Mouse (Mus musculus) intestine, postnatal 0 days (tissue): ENCODE results near the gene Trpc4ap. TPM values are rescaled to one million over a fixed set of nuclear protein-coding genes. Genes with fewer than 3 reads are reported as not detected.
A peak's percentile ranks its signal among the peaks of the same experiment; 100 is the strongest.

ENCODE experiments used
- ATAC-seq: fragments of 200-750 bp; cut with Nextera tagmentation; 2 replicates; pipeline ENCODE4 v1.8.0; 2017; ENCODE audit warnings: mild to moderate bottlenecking, moderate TSS enrichment, moderate library complexity
- H3K27ac ChIP-seq: fragments of 300-500 bp; sonication (generic); 2 replicates; pipeline ENCODE4 v1.5.1; 2014; ENCODE audit warnings: mild to moderate bottlenecking, low read depth, low read length, moderate library complexity
- H3K27me3 ChIP-seq: fragments of 300-500 bp; sonication (generic); replicated peaks from 2 replicates; pipeline ENCODE4 v1.6.1; 2014; ENCODE audit warnings: low read length, mixed read lengths; ENCODE audit not compliant: control insufficient read depth, insufficient read depth
- H3K36me3 ChIP-seq: fragments of 300-500 bp; sonication (generic); 2 replicates; pipeline ENCODE4 v1.6.1; 2014; ENCODE audit warnings: mild to moderate bottlenecking, moderate library complexity; ENCODE audit not compliant: control insufficient read depth, insufficient read depth
- H3K4me1 ChIP-seq: fragments of 300-500 bp; sonication (generic); replicated peaks from 2 replicates; pipeline ENCODE4 v1.6.1; 2014; ENCODE audit warnings: antibody characterized with exemption, low read length, mixed read lengths; ENCODE audit not compliant: control insufficient read depth, insufficient read depth
- H3K4me2 ChIP-seq: fragments of 300-500 bp; sonication (generic); replicated peaks from 2 replicates; pipeline ENCODE4 v1.6.1; 2014; ENCODE audit warnings: low read depth, mild to moderate bottlenecking, moderate library complexity
- H3K4me3 ChIP-seq: fragments of 300-500 bp; sonication (generic); 2 replicates; pipeline ENCODE4 v1.5.1; 2014; ENCODE audit warnings: low read depth, low read length
- H3K9ac ChIP-seq: fragments of 300-500 bp; sonication (generic); 2 replicates; pipeline ENCODE4 v1.6.1; 2014; ENCODE audit warnings: mild to moderate bottlenecking, low read depth, low read length
- H3K9me3 ChIP-seq: fragments of 300-500 bp; sonication (generic); 2 replicates; pipeline ENCODE4 v1.6.1; 2016; ENCODE audit warnings: mixed run types; ENCODE audit not compliant: control insufficient read depth
- CTCF ChIP-seq: sonication (generic); IDR thresholded peaks from 2 replicates; pipeline ENCODE4 v1.5.1; 2016; ENCODE audit warnings: low read depth, mild to moderate bottlenecking, control low read depth, antibody characterized with exemption, moderate library complexity
- WGBS: fragments of 180-500 bp; shearing (Covaris S2); extraction: QIAGEN DNeasy Blood & Tissue Kit; methylation state at CpG from one replicate; pipeline ENCODE4 v1.1.7; 2014; 5-methylcytosine and 5-hydroxymethylcytosine counted together
- polyA plus RNA-seq: library from polyadenylated mRNA; unstranded; fragments of >200 nt; fragmentation: Nextera tagmentation; extraction: Ambion mirVana; gene quantifications from 2 replicates; pipeline ENCODE4 v1.2.1, GENCODE M21; 2015

The Trpc4ap gene
- polyA plus RNA-seq, 1 experiment from 2014 or later = 64.8 TPM

- no peak overlapping the region for H3K9ac ChIP-seq
- H3K36me3 ChIP-seq = peaks cover 87% of the 10 kb centered on the region
- TF ChIP-seq CTCF = no peak
- no peak overlapping the region for H3K4me3 ChIP-seq
- H3K27ac ChIP-seq = peak overlapping the region; percentile 86
- H3K27me3 ChIP-seq = no peaks in the 10 kb centered on the region
- H3K4me1 ChIP-seq = 0 out of 2 replicates have a peak, but pooled peaks cover 6% of the 10 kb centered on the region
- peak; percentile 92 for ATAC-seq
- WGBS = 57% methylated on average over 18 of the region's 18 CpGs
- H3K9me3 ChIP-seq = no peaks in the 10 kb centered on the region
- H3K4me2 ChIP-seq = peak overlapping the region; percentile 21
Measured at GRCm38 (mm10) chr2:155641540-155642472, 50.4 kb downstream of the Trpc4ap start.

- no peak for ATAC-seq
- Histone ChIP-seq H3K4me3 (no peak overlapping the region), H3K9me3 (no peaks in the 10 kb centered on the region), H3K4me2 (no peak overlapping the region), H3K36me3 (peaks cover 94% of the 10 kb centered on the region), H3K9ac (no peak overlapping the region), H3K27me3 (no peaks in the 10 kb centered on the region), H3K27ac (peak overlapping the region; percentile 86), H3K4me1 (0 out of 2 replicates have a peak, but pooled peaks cover 6% of the 10 kb centered on the region)
- 88% methylated on average over 6 of the region's 6 CpGs for WGBS
- no peak for TF ChIP-seq CTCF
Measured at GRCm38 (mm10) chr2:155640656-155641055, 51.5 kb downstream of the Trpc4ap start.

GRCm38 (mm10) chr2:155637411-155637810 lies 54.8 kb downstream of the Trpc4ap start:
- Histone ChIP-seq H3K36me3 (peaks cover 96% of the 10 kb centered on the region), H3K4me2 (no peak overlapping the region)

GRCm38 (mm10) chr2:155636881-155637280 lies 55.3 kb downstream of the Trpc4ap start:
- no peak for ATAC-seq
- Histone ChIP-seq H3K27me3 (no peaks in the 10 kb centered on the region), H3K4me3 (no peak overlapping the region), H3K4me1 (0 out of 2 replicates have a peak, but pooled peaks cover 6% of the 10 kb centered on the region), H3K4me2 (no peak overlapping the region), H3K27ac (no peak overlapping the region), H3K36me3 (peaks cover 96% of the 10 kb centered on the region), H3K9me3 (no peaks in the 10 kb centered on the region), H3K9ac (no peak overlapping the region)
- no peak for TF ChIP-seq CTCF

More at GRCm38 (mm10) chr2:155637411-155637810, 54.8 kb downstream of the Trpc4ap start:
- Histone ChIP-seq H3K27ac (no peak overlapping the region), H3K4me1 (0 out of 2 replicates have a peak, but pooled peaks cover 6% of the 10 kb centered on the region), H3K9ac (no peak overlapping the region), H3K9me3 (no peaks in the 10 kb centered on the region), H3K4me3 (no peak overlapping the region), H3K27me3 (no peaks in the 10 kb centered on the region)
- no peak for ATAC-seq
- WGBS = 91% methylated on average over 4 of the region's 4 CpGs
- no peak for TF ChIP-seq CTCF

- no peak overlapping the region for H3K9ac ChIP-seq
Measured at GRCm38 (mm10) chr2:155635961-155636360, 56.2 kb downstream of the Trpc4ap start.

GRCm38 (mm10) chr2:155634562-155634961 lies 57.6 kb downstream of the Trpc4ap start:
- Histone ChIP-seq H3K27ac (no peak overlapping the region), H3K9ac (no peak overlapping the region), H3K27me3 (0 out of 2 replicates have a peak, but pooled peaks cover 7% of the 10 kb centered on the region), H3K4me2 (no peak overlapping the region), H3K36me3 (peaks cover 96% of the 10 kb centered on the region), H3K4me3 (no peak overlapping the region), H3K9me3 (no peaks in the 10 kb centered on the region), H3K4me1 (0 out of 2 replicates have a peak, but pooled peaks cover under 1% of the 10 kb centered on the region)
- ATAC-seq = no peak
- WGBS = 91% methylated on average over 8 of the region's 8 CpGs
- TF ChIP-seq CTCF = no peak

More at GRCm38 (mm10) chr2:155635961-155636360, 56.2 kb downstream of the Trpc4ap start:
- Histone ChIP-seq H3K4me3 (no peak overlapping the region), H3K9me3 (no peaks in the 10 kb centered on the region), H3K4me1 (0 out of 2 replicates have a peak, but pooled peaks cover 5% of the 10 kb centered on the region), H3K27me3 (no peaks in the 10 kb centered on the region), H3K4me2 (no peak overlapping the region), H3K27ac (no peak overlapping the region), H3K36me3 (peaks cover 99% of the 10 kb centered on the region)
- TF ChIP-seq CTCF = no peak
- ATAC-seq = no peak
- 92% methylated on average over 8 of the region's 8 CpGs for WGBS
